Mouse (Mus musculus) heart, adult 2 months (tissue): ENCODE measurements at regions not wholly inside any gene's neighbourhood (a gene's known extent, or its start where the extent isn't known, plus 50 kb on each side); places are given as distances from the start of the nearest gene placed in this dataset.

Experiments used
- CTCF ChIP-seq: fragments of 200-600 bp; IDR thresholded peaks from 2 replicates; pipeline ENCODE4 v1.8.1; 2022; ENCODE audit warnings: antibody characterized with exemption, mild to moderate bottlenecking, moderate library complexity
- POLR2A ChIP-seq: fragments of 200-500 bp; IDR thresholded peaks from 2 replicates; pipeline ENCODE4 v1.6.1; 2011; ENCODE audit warnings: mild to moderate bottlenecking, low read depth, low read length, control low read depth; ENCODE audit not compliant: insufficient read depth

- TF ChIP-seq POLR2A (no peak), CTCF (no peak)
These were observed 147.9 kb upstream of the Klf3 start for GRCm38 (mm10) chr5:64655286-64655685.
